Mouse (Mus musculus): ENCODE measurements at regions not wholly inside any gene's neighbourhood (a gene's known extent, or its start where the extent isn't known, plus 50 kb on each side); places are given as distances from the start of the nearest gene placed in this dataset.
"Not testable (repeated sequence)": the region's sequence is repeated elsewhere in the genome, so short reads cannot be mapped to it uniquely, and the experiment has no call there.

- no peak overlapping the region for H3K4me3 ChIP-seq
- no peaks in the 10 kb centered on the region for H3K9me3 ChIP-seq
- no peak overlapping the region for H3K27ac ChIP-seq
- 66% methylated on average over 6 of the region's 6 CpGs for WGBS
- no peak for ATAC-seq (ENCODE audit: low FRiP score, low read depth)
- H3K4me2 ChIP-seq (replicated peaks), result no peak overlapping the region
- H3K27me3 ChIP-seq (replicated peaks), result no peaks in the 10 kb centered on the region
- no peak overlapping the region for H3K9ac ChIP-seq
- H3K4me1 ChIP-seq, result no peaks in the 10 kb centered on the region
- H3K36me3 ChIP-seq, result no peaks in the 10 kb centered on the region
Observed at GRCm38 (mm10) chr3:147652849-147653248, 800.7 kb downstream of the Ttll7 start.

- not testable (repeated sequence) for H3K9me3 ChIP-seq; H3K4me3 ChIP-seq; ATAC-seq (ENCODE audit: low FRiP score, low read depth); H3K27me3 ChIP-seq (replicated peaks); H3K4me1 ChIP-seq; H3K9ac ChIP-seq; H3K36me3 ChIP-seq; H3K27ac ChIP-seq; H3K4me2 ChIP-seq (replicated peaks)
- 93% methylated on average over 21 of the region's 21 CpGs for whole genome bisulfite sequencing
Observed at GRCm38 (mm10) chr3:147635486-147635885, 783.3 kb downstream of the Ttll7 start.

DNA sequence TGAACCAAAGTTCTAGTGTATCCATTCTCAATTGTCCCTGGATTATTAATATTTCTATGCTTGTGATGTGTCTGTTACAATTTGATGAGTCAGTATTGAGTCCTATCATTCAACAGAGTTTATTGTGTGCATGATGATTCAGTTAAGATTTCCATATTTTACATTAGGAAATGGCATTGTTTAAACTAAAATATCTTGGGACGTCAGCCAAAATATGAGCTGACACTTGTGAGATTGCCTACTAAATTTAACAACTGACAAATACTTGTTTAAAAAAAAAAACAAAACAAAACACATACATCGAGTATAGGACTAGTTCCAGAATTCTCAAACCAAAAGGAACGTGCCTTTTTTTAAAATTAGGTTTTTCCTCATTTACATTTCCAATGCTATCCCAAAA lies 779.0 kb downstream of the Ttll7 start:
- Histone ChIP-seq H3K4me3 (no peak overlapping the region), H3K27ac (no peak overlapping the region), H3K27me3 (replicated peaks) (no peaks in the 10 kb centered on the region), H3K4me2 (replicated peaks) (no peak overlapping the region), H3K9me3 (no peaks in the 10 kb centered on the region), H3K4me1 (no peaks in the 10 kb centered on the region), H3K36me3 (no peaks in the 10 kb centered on the region), H3K9ac (no peak overlapping the region)
- 93% methylated on average over 3 of the region's 3 CpGs for WGBS
- no peak for ATAC-seq (ENCODE audit: low FRiP score, low read depth)

DNA sequence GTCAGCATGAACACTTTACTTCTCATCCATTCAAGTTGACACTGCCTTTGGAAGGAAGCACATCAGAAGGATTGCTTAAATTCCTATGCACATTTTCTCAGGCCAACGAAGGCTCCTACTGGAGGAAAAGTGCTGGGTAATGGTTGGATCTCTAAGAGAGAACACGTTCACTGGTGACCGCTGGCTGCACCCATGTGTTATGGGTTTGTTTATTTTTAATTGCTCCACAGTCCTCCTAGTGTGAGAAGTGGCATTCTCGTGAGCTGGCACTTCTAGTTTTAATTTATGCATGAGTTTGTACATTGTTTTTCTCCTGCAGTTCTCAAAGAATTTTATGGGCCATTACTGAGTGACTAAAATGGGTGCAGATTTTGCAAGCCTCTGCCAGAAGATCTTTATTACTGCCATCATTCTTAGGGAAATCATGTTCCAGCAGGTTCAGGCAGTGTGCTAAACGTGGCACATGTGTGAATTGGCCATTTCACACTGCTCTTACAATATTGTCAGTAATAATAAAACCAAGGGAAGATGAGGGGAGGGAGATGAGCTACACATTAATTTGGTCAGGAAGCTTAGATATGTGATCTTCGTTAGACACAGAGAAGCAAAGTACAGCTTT lies 731.6 kb downstream of the Ttll7 start:
- H3K36me3 ChIP-seq, result no peaks in the 10 kb centered on the region
- no peaks in the 10 kb centered on the region for H3K4me1 ChIP-seq
- ATAC-seq (ENCODE audit: low FRiP score, low read depth), result no peak
- H3K4me3 ChIP-seq, result no peak overlapping the region
- no peaks in the 10 kb centered on the region for H3K9me3 ChIP-seq
- no peaks in the 10 kb centered on the region for H3K27me3 ChIP-seq (replicated peaks)
- 52% methylated on average over 6 of the region's 6 CpGs for WGBS
- no peak overlapping the region for H3K27ac ChIP-seq
- no peak overlapping the region for H3K9ac ChIP-seq
- no peak overlapping the region for H3K4me2 ChIP-seq (replicated peaks)

GRCm38 (mm10) chr3:147571850-147572249 lies 719.7 kb downstream of the Ttll7 start:
- H3K36me3 ChIP-seq, result no peaks in the 10 kb centered on the region
- WGBS, result 80% methylated on average over 4 of the region's 4 CpGs
- H3K4me3 ChIP-seq, result no peak overlapping the region
- H3K27me3 ChIP-seq (replicated peaks), result no peaks in the 10 kb centered on the region
- H3K9me3 ChIP-seq, result no peaks in the 10 kb centered on the region
- H3K9ac ChIP-seq, result no peak overlapping the region
- H3K4me1 ChIP-seq, result no peaks in the 10 kb centered on the region
- H3K4me2 ChIP-seq (replicated peaks), result no peak overlapping the region
- no peak overlapping the region for H3K27ac ChIP-seq
- no peak for ATAC-seq (ENCODE audit: low FRiP score, low read depth)

DNA sequence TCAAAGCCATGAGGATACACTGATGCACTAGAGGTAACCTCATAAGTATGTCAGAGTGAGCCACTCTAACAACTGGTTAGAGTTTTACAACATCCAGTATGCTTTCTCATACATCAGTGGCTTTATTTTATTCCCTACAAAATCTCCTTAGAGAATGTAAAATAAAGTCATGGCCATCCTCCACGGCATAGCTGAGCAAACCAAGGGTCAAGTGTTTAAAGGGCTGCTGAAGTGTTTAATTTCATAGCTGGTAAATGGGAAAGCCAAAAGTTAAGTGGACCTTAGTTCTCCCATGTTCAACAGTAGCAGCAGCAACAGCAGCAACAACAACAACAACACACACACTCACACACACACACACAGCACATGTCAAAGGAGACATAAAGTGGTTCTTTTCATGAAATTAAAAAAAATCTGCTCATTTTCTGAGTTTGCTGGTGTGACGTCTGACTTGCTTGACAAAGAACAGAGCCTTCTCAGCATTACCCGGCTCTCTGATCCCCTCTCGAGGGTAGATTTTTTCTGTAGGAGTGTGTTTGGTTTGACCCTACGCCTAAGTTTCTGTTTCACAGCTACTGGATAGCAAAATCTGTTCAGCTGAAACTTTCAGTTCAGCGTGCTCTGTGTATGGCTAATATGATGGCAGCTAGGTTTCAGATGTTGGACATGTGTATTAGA lies 693.3 kb downstream of the Ttll7 start:
- no peak overlapping the region for H3K4me2 ChIP-seq (replicated peaks)
- 81% methylated on average over 6 of the region's 6 CpGs for WGBS
- no peak for ATAC-seq (ENCODE audit: low FRiP score, low read depth)
- H3K9me3 ChIP-seq, result no peaks in the 10 kb centered on the region
- no peaks in the 10 kb centered on the region for H3K27me3 ChIP-seq (replicated peaks)
- no peaks in the 10 kb centered on the region for H3K4me1 ChIP-seq
- H3K4me3 ChIP-seq, result no peak overlapping the region
- no peak overlapping the region for H3K27ac ChIP-seq
- no peak overlapping the region for H3K9ac ChIP-seq
- no peaks in the 10 kb centered on the region for H3K36me3 ChIP-seq

DNA sequence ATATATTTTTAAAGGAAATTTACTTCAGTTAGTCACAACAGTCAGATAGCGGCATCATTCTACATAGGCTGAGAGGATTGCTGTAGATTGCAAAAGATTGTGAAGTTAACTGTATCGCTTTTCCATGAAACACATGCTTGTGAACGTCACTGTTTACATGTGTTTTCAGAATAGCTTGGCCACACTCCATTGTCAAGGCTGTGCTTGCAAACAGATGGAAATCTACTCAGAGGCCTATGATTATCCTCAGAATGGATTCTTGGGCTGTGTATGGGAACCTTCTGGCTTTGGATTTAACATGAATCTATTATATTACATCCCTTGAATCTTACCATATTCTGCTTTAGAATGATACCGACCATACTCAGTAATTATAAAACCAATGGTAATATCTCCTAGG lies 690.1 kb downstream of the Ttll7 start:
- Histone ChIP-seq H3K9ac (no peak overlapping the region), H3K4me3 (no peak overlapping the region), H3K4me2 (replicated peaks) (no peak overlapping the region), H3K36me3 (no peaks in the 10 kb centered on the region), H3K27ac (no peak overlapping the region), H3K27me3 (replicated peaks) (no peaks in the 10 kb centered on the region), H3K4me1 (no peaks in the 10 kb centered on the region), H3K9me3 (no peaks in the 10 kb centered on the region)
- no peak for ATAC-seq (ENCODE audit: low FRiP score, low read depth)
- 93% methylated on average over 4 of the region's 4 CpGs for WGBS

- Histone ChIP-seq H3K4me2 (replicated peaks) (no peak overlapping the region), H3K9ac (no peak overlapping the region), H3K36me3 (no peaks in the 10 kb centered on the region), H3K4me3 (no peak overlapping the region), H3K27me3 (replicated peaks) (no peaks in the 10 kb centered on the region), H3K9me3 (no peaks in the 10 kb centered on the region), H3K27ac (no peak overlapping the region), H3K4me1 (no peaks in the 10 kb centered on the region)
- no peak for ATAC-seq (ENCODE audit: low FRiP score, low read depth)
Observed at GRCm38 (mm10) chr3:147537584-147537983, 685.4 kb downstream of the Ttll7 start.

- ATAC-seq (ENCODE audit: low FRiP score, low read depth), result no peak
- Histone ChIP-seq H3K36me3 (no peaks in the 10 kb centered on the region), H3K9ac (no peak overlapping the region), H3K27me3 (replicated peaks) (no peaks in the 10 kb centered on the region), H3K9me3 (no peaks in the 10 kb centered on the region), H3K4me1 (no peaks in the 10 kb centered on the region), H3K27ac (no peak overlapping the region), H3K4me3 (no peak overlapping the region), H3K4me2 (replicated peaks) (no peak overlapping the region)
- 52% methylated on average over 2 of the region's 2 CpGs for WGBS
Observed at GRCm38 (mm10) chr3:147532196-147532595, 680.0 kb downstream of the Ttll7 start.

DNA sequence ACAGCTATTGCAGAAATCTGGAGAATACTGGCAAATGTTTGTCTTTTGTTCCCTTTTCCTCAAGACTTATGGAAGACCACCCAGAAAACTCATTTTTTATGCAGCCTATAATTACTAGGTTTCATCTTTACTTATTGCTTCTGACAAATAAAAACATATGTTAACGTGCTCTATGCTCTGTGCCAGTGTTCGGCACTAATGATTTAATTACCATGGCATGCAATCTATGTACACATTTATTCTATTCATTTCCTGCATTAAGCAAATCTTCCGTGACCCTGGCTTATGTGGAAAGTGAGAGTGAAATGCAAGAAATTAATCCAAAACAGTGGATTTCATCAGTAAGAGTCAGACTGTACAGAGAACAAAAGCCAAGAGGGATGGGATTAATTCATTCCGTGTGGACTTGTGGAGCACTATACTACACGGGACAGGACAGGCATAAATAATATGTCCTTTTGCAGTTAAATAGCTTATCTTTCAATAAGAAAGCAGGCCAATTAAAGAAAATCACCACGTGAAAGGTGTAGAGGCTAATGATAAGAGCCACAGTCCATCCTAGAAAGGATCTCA lies 679.5 kb downstream of the Ttll7 start:
- WGBS, result 69% methylated on average over 6 of the region's 6 CpGs

More for the DNA sequence above, 679.5 kb downstream of the Ttll7 start:
- ATAC-seq (ENCODE audit: low FRiP score, low read depth), result no peak
- no peaks in the 10 kb centered on the region for H3K9me3 ChIP-seq
- no peak overlapping the region for H3K27ac ChIP-seq
- no peaks in the 10 kb centered on the region for H3K36me3 ChIP-seq
- H3K9ac ChIP-seq, result no peak overlapping the region
- no peaks in the 10 kb centered on the region for H3K4me1 ChIP-seq
- no peak overlapping the region for H3K4me3 ChIP-seq
- no peaks in the 10 kb centered on the region for H3K27me3 ChIP-seq (replicated peaks)
- no peak overlapping the region for H3K4me2 ChIP-seq (replicated peaks)
